Comparison of ENCODE assay signal across 7 mouse cellular contexts in the genomic region with DNA sequence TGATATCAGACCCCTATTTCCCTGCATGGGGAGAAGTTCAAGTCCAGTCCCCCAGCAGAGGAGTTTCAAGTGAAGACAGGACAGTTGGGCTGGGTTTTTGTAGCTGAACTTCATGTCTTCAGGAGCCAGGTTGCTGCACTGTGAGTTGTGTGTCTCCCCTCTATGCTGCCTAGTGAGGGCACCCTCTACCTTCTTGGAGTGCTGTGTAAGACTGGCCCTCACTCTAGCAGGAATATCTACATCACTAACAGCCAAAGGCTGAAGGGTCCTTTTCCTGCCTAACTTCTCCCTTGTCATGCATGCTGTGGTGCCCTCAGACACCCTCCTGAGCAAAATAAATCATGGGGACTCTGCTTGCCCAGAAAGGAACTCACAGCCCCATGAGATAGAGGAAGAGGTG. TPM values are rescaled to one million over a fixed set of nuclear protein-coding genes. Genes with fewer than 3 reads are reported as not detected.
DNase-seq lines count a peak whose midpoint lies in the region; ATAC-seq and TF ChIP-seq lines count a peak whose summit lies in the region.

No protein-coding gene starts in this region.

- H3K4me1 ChIP-seq in embryonic facial prominence, embryonic 12.5 days, result peaks cover 13% of the 10 kb centered on the region
- peaks cover 17% of the 10 kb centered on the region for H3K4me1 ChIP-seq in stomach, embryonic 16.5 days (ENCODE audit: control insufficient read depth, insufficient read depth, low read length)

- no peak overlapping the region for H3K9ac ChIP-seq in embryonic facial prominence, embryonic 12.5 days
- peak overlapping the region; percentile 79 for H3K9ac ChIP-seq in stomach, embryonic 16.5 days (ENCODE audit: low read length)

- ATAC-seq in embryonic facial prominence, embryonic 12.5 days (ENCODE audit: insufficient number of reproducible peaks, insufficient read depth, low FRiP score, low TSS enrichment), result no peak
- no peak for ATAC-seq in stomach, embryonic 16.5 days (ENCODE audit: insufficient read depth, low FRiP score)

- H3K27me3 ChIP-seq in embryonic facial prominence, embryonic 12.5 days, result no peaks in the 10 kb centered on the region
- no peaks in the 10 kb centered on the region for H3K27me3 ChIP-seq in stomach, embryonic 16.5 days (ENCODE audit: control insufficient read depth, insufficient read depth, low read length)

- no peaks in the 10 kb centered on the region for H3K9me3 ChIP-seq in embryonic facial prominence, embryonic 12.5 days
- no peaks in the 10 kb centered on the region for H3K9me3 ChIP-seq in stomach, embryonic 16.5 days (replicated peaks; ENCODE audit: control insufficient read depth, low read length)

- TF ChIP-seq CTCF in left cerebral cortex, adult 2 months (IDR thresholded peaks at IDR 0.05), result no peak; the same call in 1 of the 2 replicates

- H3K27ac ChIP-seq in left cerebral cortex, adult 2 months, result peak overlapping the region; percentile 91; the same call in 1 of the 2 replicates
- no peak overlapping the region for H3K27ac ChIP-seq in embryonic facial prominence, embryonic 12.5 days
- no peak overlapping the region for H3K27ac ChIP-seq in stomach, embryonic 16.5 days (ENCODE audit: low read length)

- H3K4me2 ChIP-seq in embryonic facial prominence, embryonic 12.5 days (replicated peaks), result peak overlapping the region; percentile 98; the same call in 1 of the 2 replicates
- peak overlapping the region; percentile 85; the same call in 1 of the 2 replicates for H3K4me2 ChIP-seq in stomach, embryonic 16.5 days (ENCODE audit: low read depth, low read length)

- intact Hi-C loops in left cerebral cortex, adult 2 months (cut with DNase I), result loop anchor here (5.0 kb wide), 1 partner anchor 89 kb away; a partner anchor contains a TSS
- intact Hi-C loops in left cerebral cortex, postnatal 36 days (cut with DNase I), result loop anchor here (5.0 kb wide), 1 partner anchor 46 kb away; no protein-coding TSS in a partner anchor
- intact Hi-C loops in gastrocnemius, postnatal 14 days (cut with DNase I; ENCODE audit: low total_unique reads), result loop anchor here (5.0 to 10.0 kb wide), 2 partner anchors 46 to 82 kb away; no protein-coding TSS in a partner anchor

- no peak for DNase-seq in left cerebral cortex, adult 2 months (ENCODE audit: extremely low spot score in 1 of 2, low spot score in 2 of 2)
- DNase-seq in left cerebral cortex, postnatal 36 days (ENCODE audit: low spot score in 2 of 2), result no peak
- DNase-seq in kidney, postnatal 36 days, result peak; percentile 12 to 14
- DNase-seq in gastrocnemius, postnatal 14 days, result no peak
- DNase-seq in frontal cortex, postnatal 36 days (ENCODE audit: low spot score in 2 of 2), result no peak

- H3K4me3 ChIP-seq in left cerebral cortex, adult 2 months, result no peak overlapping the region
- H3K4me3 ChIP-seq in embryonic facial prominence, embryonic 12.5 days, result 0 out of 2 replicates have a peak overlapping the region, but pooled peaks have one; percentile 98
- peak overlapping the region; percentile 86 for H3K4me3 ChIP-seq in stomach, embryonic 16.5 days (replicated peaks; ENCODE audit: low read length)

- H3K36me3 ChIP-seq in embryonic facial prominence, embryonic 12.5 days, result no peaks in the 10 kb centered on the region
- H3K36me3 ChIP-seq in stomach, embryonic 16.5 days (ENCODE audit: control insufficient read depth, insufficient read depth, low read length), result no peaks in the 10 kb centered on the region

RNA-seq across cellular contexts. Expression of a gene that starts 1.1 kb away (rescaled TPM):
- total RNA-seq in left cerebral cortex, adult 2 months (2021), result 10 to 100 TPM; 20.2 to 20.8 TPM
- 10 to 100 TPM; 20.3 to 20.6 TPM for total RNA-seq in left cerebral cortex, postnatal 36 days (2021)
- 35.1 and 35.3 TPM in 2 replicates for polyA plus RNA-seq in embryonic facial prominence, embryonic 12.5 days (2016; fragmentation: Nextera tagmentation; extraction: Ambion mirVana)
- polyA plus RNA-seq in stomach, embryonic 16.5 days (2015; fragmentation: Nextera tagmentation; extraction: Ambion mirVana), result 30.4 and 33.5 TPM in 2 replicates
- total RNA-seq in gastrocnemius, postnatal 14 days (2021), result 10 to 100 TPM; 13.0 to 13.1 TPM

RNA-seq across cellular contexts. Expression of a gene that starts 5.0 kb away (rescaled TPM):
- total RNA-seq in left cerebral cortex, adult 2 months (2021), result 10 to 100 TPM; 39.0 to 40.7 TPM
- total RNA-seq in left cerebral cortex, postnatal 36 days (2021), result 10 to 100 TPM; 34.4 to 39.1 TPM
- 10.6 and 12.9 TPM in 2 replicates for polyA plus RNA-seq in embryonic facial prominence, embryonic 12.5 days (2016; fragmentation: Nextera tagmentation; extraction: Ambion mirVana)
- polyA plus RNA-seq in stomach, embryonic 16.5 days (2015; fragmentation: Nextera tagmentation; extraction: Ambion mirVana), result 6.9 and 9.0 TPM in 2 replicates
- total RNA-seq in gastrocnemius, postnatal 14 days (2021), result 1 to 10 TPM; 4.6 to 4.8 TPM

RNA-seq across cellular contexts. Expression of a gene that starts 8.0 kb away (rescaled TPM):
- not detected for total RNA-seq in left cerebral cortex, adult 2 months (2021)
- total RNA-seq in left cerebral cortex, postnatal 36 days (2021), result not detected
- not detected in 2 replicates for polyA plus RNA-seq in embryonic facial prominence, embryonic 12.5 days (2016; fragmentation: Nextera tagmentation; extraction: Ambion mirVana)
- 6.6 and 7.0 TPM in 2 replicates for polyA plus RNA-seq in stomach, embryonic 16.5 days (2015; fragmentation: Nextera tagmentation; extraction: Ambion mirVana)
- not detected for total RNA-seq in gastrocnemius, postnatal 14 days (2021)

RNA-seq across cellular contexts. Expression of a gene that starts 21.0 kb away (rescaled TPM):
- under 1 TPM in 1 of 2 experiments, not detected in 1; 0.14 TPM for total RNA-seq in left cerebral cortex, adult 2 months (2021)
- total RNA-seq in left cerebral cortex, postnatal 36 days (2021), result under 1 TPM in 1 of 2 experiments, not detected in 1; 0.48 TPM
- not detected in 2 replicates for polyA plus RNA-seq in embryonic facial prominence, embryonic 12.5 days (2016; fragmentation: Nextera tagmentation; extraction: Ambion mirVana)
- 0.79 TPM in 2 replicates for polyA plus RNA-seq in stomach, embryonic 16.5 days (2015; fragmentation: Nextera tagmentation; extraction: Ambion mirVana)
- not detected for total RNA-seq in gastrocnemius, postnatal 14 days (2021)

RNA-seq across cellular contexts. Expression of a gene that starts 50.0 kb away (rescaled TPM):
- 10 to 100 TPM; 48.5 to 53.9 TPM for total RNA-seq in left cerebral cortex, adult 2 months (2021)
- total RNA-seq in left cerebral cortex, postnatal 36 days (2021), result 10 to 100 TPM; 49.9 to 55.2 TPM
- polyA plus RNA-seq in embryonic facial prominence, embryonic 12.5 days (2016; fragmentation: Nextera tagmentation; extraction: Ambion mirVana), result 27.1 and 27.4 TPM in 2 replicates
- polyA plus RNA-seq in stomach, embryonic 16.5 days (2015; fragmentation: Nextera tagmentation; extraction: Ambion mirVana), result 21.4 and 24.7 TPM in 2 replicates
- total RNA-seq in gastrocnemius, postnatal 14 days (2021), result 10 to 100 TPM; 14.3 to 15.5 TPM

Comparison
In these comparisons a context has a peak if more than half of its experiments do, and no peak if none do; other contexts are left out.
1. DNase-seq: peak in kidney, postnatal 36 days (2 of 2); none in left cerebral cortex, adult 2 months (0 of 2), left cerebral cortex, postnatal 36 days (0 of 2), gastrocnemius, postnatal 14 days (single experiment) and frontal cortex, postnatal 36 days (0 of 2).
2. RNA of a gene that starts 5.0 kb away (total RNA-seq): 39.0 to 40.7 TPM in left cerebral cortex, adult 2 months and 34.4 to 39.1 TPM in left cerebral cortex, postnatal 36 days; 4.6 to 4.8 TPM in gastrocnemius, postnatal 14 days; every median in the first group is over 4 times any median in the second.